Mouse (Mus musculus) macrophage (primary cell): ENCODE measurements around the gene C1ql1. TPM values are rescaled to one million over a fixed set of nuclear protein-coding genes. Genes with fewer than 3 reads are reported as not detected.
"Not testable (repeated sequence)": the region's sequence is repeated elsewhere in the genome, so short reads cannot be mapped to it uniquely, and the experiment has no call there.

Experiments used
- H3K27ac ChIP-seq: fragments of 350-480 bp; formaldehyde crosslinking; 2 replicates; pipeline ENCODE4 v1.9.0; 2021
- H3K36me3 ChIP-seq: fragments of 350-480 bp; formaldehyde crosslinking; 2 replicates; pipeline ENCODE4 v1.9.0; 2021; ENCODE audit errors: inconsistent target
- H3K4me3 ChIP-seq: fragments of 350-480 bp; formaldehyde crosslinking; 2 replicates; pipeline ENCODE4 v1.9.0; 2021; ENCODE audit errors: inconsistent target
- H3K79me2 ChIP-seq: fragments of 350-480 bp; formaldehyde crosslinking; 2 replicates; pipeline ENCODE4 v1.9.0; 2021; ENCODE audit errors: inconsistent target
- WGBS: methylation state at CpG from one replicate; pipeline ENCODE4 v1.1.7; 2026; ENCODE audit warnings: inconsistent platforms; ENCODE audit not compliant: missing documents; 5-methylcytosine and 5-hydroxymethylcytosine counted together
- polyA plus RNA-seq: library from polyadenylated mRNA; stranded (reverse); fragments of 250-400 nt; gene quantifications from 3 replicates; pipeline ENCODE4 v1.2.4, GENCODE M21; 2018; ENCODE audit warnings: inconsistent platforms
- total RNA-seq, 78 experiments: library from RNA; depleted of rRNA; stranded (reverse); fragments of 250-400 nt; gene quantifications; 1 replicate in 9 of 78; 2 replicates in 24 of 78; 3 replicates in 43 of 78; 4 replicates in 2 of 78; pipeline ENCODE4 v1.2.4; 2018; ENCODE audit warnings: inconsistent platforms in 56 of 78

The C1ql1 gene
- not detected for total RNA-seq (2018; cell fraction: chromatin; rRNA removed)
- not detected for total RNA-seq (2018; cell fraction: cytosol; rRNA removed)
- under 1 TPM in 1 of 26 experiments, not detected in 25; 0.50 TPM for total RNA-seq (2018; cell fraction: nucleus; rRNA removed)
- not detected in 3 replicates for polyA plus RNA-seq

DNA sequence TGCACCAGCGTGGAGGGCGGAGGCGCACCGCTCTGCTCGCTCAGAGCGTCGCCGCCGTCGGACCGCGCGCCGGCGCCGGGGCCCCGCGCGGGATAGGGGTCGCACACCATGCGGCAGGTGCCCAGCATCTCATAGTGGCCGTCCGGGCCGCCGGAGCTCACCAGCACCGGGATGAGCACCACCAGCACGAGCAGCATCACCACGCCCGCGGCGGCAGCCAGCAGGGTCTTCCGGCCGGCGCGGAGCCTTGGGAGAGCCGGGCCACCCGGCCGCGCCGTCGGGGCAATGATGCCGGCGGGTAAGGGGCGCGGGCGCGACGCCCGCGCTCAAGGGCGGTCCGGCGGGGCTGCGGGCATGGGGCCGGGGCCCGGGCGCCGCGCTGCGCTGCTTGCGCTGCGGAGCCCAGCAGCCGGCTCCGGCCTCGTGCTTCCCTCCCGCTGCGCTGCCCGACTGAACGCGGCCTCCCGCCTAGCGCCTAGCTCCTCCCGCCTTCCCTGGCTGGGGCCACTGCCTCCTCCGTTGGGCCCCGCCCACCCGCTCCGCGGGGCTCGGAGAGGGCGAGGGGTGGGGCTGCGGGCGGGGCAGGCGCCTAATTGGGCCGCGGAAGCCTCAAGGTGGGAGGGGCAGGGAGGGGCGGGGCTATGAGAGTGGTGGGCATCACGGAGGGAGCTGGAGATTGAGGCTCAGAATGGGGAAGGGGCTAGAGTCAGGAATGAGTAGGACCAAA, at the start of gene C1ql1:
Gene C1ql1 (minus strand): TSS at position 424 of the 727 bp plus-strand sequence.
- no peaks in the 10 kb centered on the region for H3K36me3 ChIP-seq
- no peak within 1 kb of the TSS for H3K27ac ChIP-seq
- H3K79me2 ChIP-seq, result no peaks in the 10 kb centered on the region
- no peak within 1 kb of the TSS for H3K4me3 ChIP-seq
- 4% methylated on average over 62 of the region's 87 CpGs for WGBS

DNA sequence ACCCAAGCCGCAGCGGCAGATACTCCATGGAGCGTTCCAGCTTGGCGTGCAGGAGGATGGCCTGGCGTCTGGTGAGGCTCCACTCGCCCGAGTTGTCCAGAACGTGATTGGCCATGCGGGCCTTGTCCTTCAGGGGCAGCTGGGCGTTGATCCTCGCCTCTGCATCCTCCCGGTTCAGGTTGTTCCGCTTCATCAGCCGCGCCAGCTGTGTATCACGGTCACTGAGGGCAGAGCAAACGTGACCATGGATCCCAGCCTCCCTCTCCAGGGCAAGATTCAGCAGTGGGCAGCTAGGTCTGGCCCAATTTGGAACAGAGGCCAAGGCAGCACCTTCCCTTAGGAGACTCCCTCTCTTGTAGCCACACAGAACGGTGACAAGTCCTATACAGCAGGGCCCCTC, 48.5 kb upstream of the C1ql1 start:
- H3K36me3 ChIP-seq, result peaks cover 47% of the 10 kb centered on the region
- WGBS, result 96% methylated on average over 18 of the region's 18 CpGs
- H3K27ac ChIP-seq, result no peak overlapping the region
- H3K79me2 ChIP-seq, result no peaks in the 10 kb centered on the region
- H3K4me3 ChIP-seq, result no peak overlapping the region

DNA sequence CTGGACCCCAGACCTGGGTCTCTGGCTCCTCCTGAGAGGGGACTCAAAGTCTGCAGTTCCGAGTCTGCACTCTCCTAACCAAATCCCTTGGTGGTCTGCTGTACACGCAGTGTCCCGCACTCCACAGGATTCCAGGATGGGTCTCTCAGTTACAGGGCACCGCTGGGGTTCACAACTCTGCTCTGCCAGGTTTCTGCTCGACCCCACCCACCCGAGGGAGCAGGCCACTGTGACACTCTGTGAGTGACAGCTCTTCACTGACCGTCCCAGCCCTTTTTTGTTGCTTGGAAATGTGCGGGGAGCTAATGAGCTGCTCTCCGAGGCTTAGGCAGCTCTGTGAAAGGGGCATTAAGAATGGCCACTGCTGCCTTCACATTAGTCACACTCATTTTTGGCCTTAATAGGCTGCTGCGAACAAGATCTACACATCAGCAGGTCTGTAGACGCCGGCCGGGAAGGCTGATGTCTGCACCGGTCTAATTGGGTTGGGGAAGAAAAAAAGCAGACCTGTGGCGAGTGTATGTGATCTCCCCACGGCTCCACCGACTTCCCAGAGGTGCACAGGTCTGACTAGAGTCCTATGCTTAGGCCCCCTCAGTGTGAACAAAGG, 47.0 kb upstream of the C1ql1 start:
- Histone ChIP-seq H3K27ac (no peak overlapping the region), H3K36me3 (peaks cover 33% of the 10 kb centered on the region), H3K79me2 (no peaks in the 10 kb centered on the region), H3K4me3 (no peak overlapping the region)
- 87% methylated on average over 17 of the region's 17 CpGs for WGBS

DNA sequence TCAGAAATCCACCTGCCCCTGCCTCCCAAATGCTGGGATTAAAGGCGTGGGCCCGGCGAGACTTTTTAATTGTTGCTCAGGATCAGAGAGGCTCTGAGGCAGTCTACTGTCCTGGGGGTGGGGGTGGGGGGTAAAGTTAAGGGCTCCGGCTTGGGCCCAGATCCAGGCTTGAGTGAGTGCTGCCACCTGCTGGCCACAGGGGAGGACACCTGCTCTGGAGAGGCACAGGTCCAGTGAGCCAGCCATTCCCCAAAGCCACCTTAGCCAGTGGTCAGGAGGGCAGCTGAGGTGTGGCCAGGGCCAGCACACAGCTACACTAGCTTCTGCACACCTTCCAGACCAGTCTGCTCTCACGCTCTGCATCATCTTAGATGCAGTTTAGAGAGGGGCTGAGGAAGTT, 46.5 kb upstream of the C1ql1 start:
- Histone ChIP-seq H3K4me3 (no peak overlapping the region), H3K36me3 (peaks cover 27% of the 10 kb centered on the region), H3K79me2 (no peaks in the 10 kb centered on the region), H3K27ac (no peak overlapping the region)
- 28% methylated on average over 5 of the region's 5 CpGs for WGBS

DNA sequence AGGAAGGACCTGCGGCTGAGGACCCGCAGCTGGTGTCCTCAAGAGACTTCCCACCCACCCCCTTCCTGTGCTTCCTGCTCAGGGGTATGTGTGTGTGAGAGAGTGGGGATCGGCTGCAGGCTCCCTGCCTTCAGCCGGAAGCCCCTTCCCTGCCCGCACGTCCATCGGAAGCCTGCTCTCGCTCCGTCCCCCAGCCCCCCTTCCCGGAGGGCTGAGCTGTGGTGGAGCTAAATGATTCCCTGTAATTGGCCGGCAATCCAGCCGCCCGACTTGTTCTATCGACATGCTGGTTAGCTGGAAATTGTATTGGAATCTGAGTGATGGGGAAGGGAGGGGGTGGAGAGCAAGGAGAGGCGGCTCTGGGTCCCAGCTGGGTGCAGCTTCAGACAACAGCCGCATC, 45.2 kb upstream of the C1ql1 start:
- H3K79me2 ChIP-seq, result no peaks in the 10 kb centered on the region
- WGBS, result 10% methylated on average over 16 of the region's 16 CpGs
- no peak overlapping the region for H3K4me3 ChIP-seq
- peaks cover 16% of the 10 kb centered on the region for H3K36me3 ChIP-seq
- H3K27ac ChIP-seq, result no peak overlapping the region

DNA sequence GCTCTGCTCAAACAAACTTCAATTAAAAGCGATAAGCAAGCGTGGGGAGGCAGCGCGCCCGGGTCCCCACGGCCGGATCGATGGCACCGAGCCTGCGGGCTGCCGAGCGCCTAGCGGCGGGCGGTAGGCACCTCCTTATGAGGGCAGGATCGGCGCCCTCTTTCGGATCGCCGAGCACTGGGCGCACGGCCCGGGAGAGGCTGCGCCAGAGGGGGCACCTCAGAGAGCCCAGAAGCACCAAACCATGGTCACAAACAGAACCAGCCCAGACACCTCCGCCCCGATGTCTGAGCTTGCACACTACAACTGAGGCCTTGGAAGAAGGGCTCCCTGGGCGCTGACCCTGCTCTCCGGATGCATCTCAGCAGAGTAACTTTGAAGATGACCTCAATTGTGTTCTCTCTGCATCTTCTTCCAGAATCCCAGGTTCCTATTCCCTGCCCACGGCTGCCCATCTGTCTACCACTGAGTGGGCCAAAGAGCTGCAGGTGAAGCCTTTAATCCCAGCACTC, 43.7 kb upstream of the C1ql1 start:
- H3K79me2 ChIP-seq, result no peaks in the 10 kb centered on the region
- H3K36me3 ChIP-seq, result peaks cover 2% of the 10 kb centered on the region
- no peak overlapping the region for H3K27ac ChIP-seq
- H3K4me3 ChIP-seq, result no peak overlapping the region
- WGBS, result 4% methylated on average over 29 of the region's 29 CpGs

DNA sequence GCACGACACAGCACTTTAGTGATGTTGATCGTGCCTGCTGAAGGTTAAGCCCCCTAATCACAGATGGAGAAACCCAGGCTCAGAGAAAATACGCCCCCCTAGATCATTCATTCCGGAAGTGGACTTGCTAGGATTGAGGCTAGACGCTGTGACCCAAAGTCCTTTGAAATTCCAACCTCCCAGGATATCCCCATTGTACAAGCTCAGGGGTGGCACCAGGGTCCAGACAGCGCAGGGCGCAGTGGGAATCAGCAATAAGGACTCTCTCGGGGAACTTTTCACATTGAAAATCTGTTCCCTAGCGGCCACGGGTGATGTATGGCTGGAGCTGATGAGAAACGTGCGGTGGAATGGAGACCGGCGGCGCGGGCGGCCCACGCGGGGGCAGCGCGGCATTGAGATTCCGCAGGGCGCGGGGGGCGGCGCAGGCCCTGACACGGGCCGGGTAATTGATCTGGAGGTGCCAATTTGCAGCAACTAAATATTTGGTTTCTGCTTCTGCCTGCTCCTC, 43.2 kb upstream of the C1ql1 start:
- Histone ChIP-seq H3K36me3 (no peaks in the 10 kb centered on the region; the same call in 1 of the 2 replicates), H3K4me3 (no peak overlapping the region), H3K79me2 (no peaks in the 10 kb centered on the region), H3K27ac (no peak overlapping the region)
- 14% methylated on average over 28 of the region's 28 CpGs for WGBS

DNA sequence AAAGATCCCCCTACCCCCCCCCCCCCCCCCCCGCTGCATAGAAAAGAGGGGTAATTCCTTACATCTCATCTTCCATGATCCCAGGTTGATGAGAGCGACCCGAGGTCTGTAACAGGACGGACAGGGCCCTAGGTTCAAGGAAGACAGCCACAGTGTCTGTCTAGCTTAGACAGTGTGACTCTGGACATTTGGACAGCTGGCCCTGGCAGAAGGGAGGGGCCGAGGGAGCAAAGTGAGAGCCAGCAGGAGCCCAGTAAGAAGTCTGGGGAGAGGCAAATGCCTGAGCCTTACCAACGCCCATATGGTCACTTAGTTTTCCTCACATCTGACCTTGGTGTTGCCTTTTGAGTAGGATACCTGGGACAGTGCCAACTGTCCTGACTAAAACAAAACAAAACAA, 38.7 kb upstream of the C1ql1 start:
- Histone ChIP-seq H3K4me3 (no peak overlapping the region), H3K27ac (no peak overlapping the region), H3K79me2 (no peaks in the 10 kb centered on the region), H3K36me3 (no peaks in the 10 kb centered on the region)
- WGBS, result 69% methylated on average over 6 of the region's 6 CpGs

DNA sequence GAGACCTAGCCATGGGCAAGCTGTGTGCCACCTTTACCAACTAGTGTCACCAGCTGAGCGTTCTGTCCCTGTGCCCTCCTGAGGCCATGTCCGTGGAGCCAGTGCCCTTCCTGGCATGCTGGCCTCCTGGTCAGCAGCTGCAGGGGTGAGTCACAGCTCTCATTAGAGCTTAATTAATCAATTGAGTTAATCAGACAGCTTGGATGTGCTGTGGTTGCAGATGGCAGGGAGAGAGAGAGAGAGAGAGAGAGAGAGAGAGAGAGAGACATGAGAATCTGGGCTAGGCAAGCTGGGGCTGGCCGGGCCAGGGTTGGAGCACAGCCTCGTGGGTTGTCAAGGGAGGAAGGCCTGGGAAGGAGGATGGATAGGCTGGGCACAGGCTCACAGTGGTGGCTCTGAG, 38.1 kb upstream of the C1ql1 start:
- Histone ChIP-seq H3K4me3 (no peak overlapping the region), H3K79me2 (no peaks in the 10 kb centered on the region), H3K27ac (no peak overlapping the region), H3K36me3 (no peaks in the 10 kb centered on the region)
- 75% methylated on average over 4 of the region's 4 CpGs for WGBS

DNA sequence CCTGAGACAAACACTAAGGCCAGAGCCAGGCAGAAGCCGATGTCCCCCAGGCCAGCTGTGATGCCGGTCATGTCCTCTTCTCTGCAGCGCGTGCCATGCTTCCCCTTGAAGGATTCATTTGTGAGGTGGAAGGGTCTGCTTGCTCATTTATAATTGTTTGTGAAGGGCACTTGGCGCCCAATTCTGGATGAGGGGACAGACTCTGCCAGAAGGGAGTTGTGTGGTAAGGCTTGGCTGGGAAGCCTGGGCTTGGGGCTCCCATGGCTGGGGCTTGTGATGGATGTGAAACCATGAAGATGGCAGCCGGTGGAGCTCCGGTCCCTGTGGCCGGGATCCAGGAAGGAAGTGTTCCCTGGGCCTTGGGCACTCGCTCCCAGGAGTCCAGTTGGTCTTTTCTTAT, 37.6 kb upstream of the C1ql1 start:
- no peaks in the 10 kb centered on the region for H3K36me3 ChIP-seq
- H3K27ac ChIP-seq, result no peak overlapping the region
- H3K79me2 ChIP-seq, result no peaks in the 10 kb centered on the region
- no peak overlapping the region for H3K4me3 ChIP-seq
- 92% methylated on average over 9 of the region's 9 CpGs for WGBS

DNA sequence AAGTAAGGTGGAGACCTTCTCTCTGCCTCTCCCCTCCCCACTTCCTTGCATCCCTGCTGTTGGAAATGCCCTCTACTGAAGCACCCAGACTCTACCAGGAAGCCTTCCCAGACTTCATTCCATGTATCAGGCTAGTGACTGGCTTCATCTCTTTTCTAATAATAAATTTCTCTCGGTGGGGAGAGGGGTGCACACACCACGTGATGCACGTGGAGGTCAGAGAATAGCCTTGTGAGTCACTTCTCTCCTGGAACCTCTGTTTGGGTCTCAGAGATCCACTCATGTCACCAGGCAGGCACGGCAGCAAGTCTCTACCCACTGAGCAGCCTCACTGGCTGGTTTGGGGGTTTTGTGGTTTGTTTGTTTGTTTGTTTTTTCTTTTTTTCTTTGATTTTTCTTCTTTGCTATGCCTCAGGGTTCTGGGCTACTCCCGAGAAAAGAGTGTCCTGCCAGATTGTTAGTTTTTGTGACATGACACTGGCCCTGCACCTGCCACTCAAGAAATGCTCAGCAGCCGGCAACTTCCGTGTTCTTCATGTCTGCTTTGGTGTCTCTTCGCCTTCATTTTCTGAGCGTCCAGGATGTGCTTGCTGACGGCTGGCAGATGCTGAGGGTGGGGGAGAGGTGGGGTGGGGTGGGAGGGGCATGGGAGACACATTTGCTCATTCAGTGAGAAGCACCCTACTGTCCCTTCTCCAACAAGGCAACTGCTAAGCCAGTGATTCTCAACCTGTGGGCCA, 34.8 kb upstream of the C1ql1 start:
- WGBS, result 48% methylated on average over 9 of the region's 10 CpGs
- no peaks in the 10 kb centered on the region for H3K36me3 ChIP-seq
- no peaks in the 10 kb centered on the region for H3K79me2 ChIP-seq
- H3K27ac ChIP-seq, result no peak overlapping the region
- no peak overlapping the region for H3K4me3 ChIP-seq

DNA sequence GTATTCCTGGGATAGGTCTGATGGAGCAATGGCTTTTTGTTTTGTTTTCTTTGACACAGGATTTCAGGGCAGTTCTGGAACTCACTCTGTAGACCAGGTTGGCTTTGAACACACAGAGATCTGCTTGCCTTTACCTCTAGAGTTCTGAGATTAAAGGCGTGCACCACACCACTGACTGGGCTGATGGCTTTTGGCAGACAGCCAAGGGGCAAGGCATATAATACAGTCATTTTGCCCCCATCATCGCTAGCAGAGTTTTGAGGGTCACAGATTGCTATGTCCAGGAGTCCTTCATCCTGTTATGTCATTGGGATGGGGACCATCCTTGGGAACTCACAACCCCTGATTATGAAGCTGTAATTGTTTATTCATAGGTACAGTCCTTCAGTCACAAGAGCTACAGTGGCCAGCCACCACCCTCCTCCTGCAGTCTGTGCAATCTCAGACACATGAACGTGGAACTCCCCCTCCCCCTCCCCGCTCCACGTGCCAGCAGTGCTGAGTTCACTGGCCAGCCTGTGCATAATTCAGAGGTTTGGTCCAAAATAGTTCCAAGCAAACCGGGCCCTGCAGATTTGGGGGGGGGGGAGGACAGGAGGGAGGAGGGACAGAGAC, 31.7 kb upstream of the C1ql1 start:
- no peak overlapping the region for H3K4me3 ChIP-seq
- whole genome bisulfite sequencing, result 56% methylated on average over 6 of the region's 6 CpGs
- no peaks in the 10 kb centered on the region for H3K79me2 ChIP-seq

DNA sequence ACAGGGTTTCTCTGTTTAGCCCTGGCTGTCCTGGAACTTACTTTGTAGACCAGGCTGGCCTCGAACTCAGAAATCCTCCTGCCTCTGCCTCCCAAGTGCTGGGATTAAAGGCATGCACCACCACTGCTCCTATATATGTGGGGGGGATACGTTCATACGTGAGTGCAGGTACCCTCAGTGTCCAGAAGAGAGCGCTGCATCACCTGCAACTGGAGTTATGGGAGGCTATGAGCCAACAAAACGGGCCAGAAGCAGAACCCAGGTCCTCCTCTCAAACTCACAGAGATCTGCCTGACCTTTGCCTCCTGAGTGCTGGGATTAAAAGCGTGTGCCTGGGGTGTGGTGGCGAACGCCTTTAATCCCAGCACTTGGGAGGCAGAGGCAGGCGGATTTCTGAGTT, 29.5 kb upstream of the C1ql1 start:
- WGBS, result 85% methylated on average over 9 of the region's 9 CpGs
- not testable (repeated sequence) for H3K36me3 ChIP-seq, H3K27ac ChIP-seq, H3K79me2 ChIP-seq, H3K4me3 ChIP-seq

More for the DNA sequence above, 31.7 kb upstream of the C1ql1 start:
- Histone ChIP-seq H3K36me3 (no peaks in the 10 kb centered on the region), H3K27ac (no peak overlapping the region)

DNA sequence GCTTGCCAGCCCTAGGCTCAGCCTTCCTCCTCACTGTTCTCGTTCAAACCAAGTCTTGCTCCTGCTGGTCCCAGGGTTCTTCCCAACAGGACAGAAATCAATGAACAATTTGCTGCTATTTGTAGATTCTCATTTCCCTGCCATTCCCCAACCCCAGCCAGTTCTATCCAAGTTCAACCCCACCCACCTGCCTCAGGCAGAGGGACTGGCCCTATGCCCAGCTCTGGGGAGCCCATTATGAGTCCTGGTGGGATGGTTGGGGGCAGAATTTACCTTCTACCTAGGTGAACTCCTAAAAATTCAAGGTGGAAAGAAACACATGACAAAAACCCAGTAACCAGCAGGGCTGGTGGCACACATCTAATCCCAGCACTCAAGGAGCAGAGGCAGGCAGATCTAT, 25.8 kb upstream of the C1ql1 start:
- Histone ChIP-seq H3K79me2 (no peaks in the 10 kb centered on the region), H3K27ac (no peak overlapping the region), H3K4me3 (no peak overlapping the region), H3K36me3 (no peaks in the 10 kb centered on the region)
- WGBS, result 62% methylated on average over 1 of the region's 1 CpGs
